Mouse (Mus musculus) layer of hippocampus, adult 9-10 months (tissue): ENCODE measurements around the gene Twf1.

Source experiments
- DNase-seq: peaks from one replicate; pipeline ENCODE4 v3.0.0; 2022; ENCODE audit warnings: low spot score

The Twf1 gene

GRCm38 (mm10) chr15:94572746-94573145, 16.9 kb downstream of the Twf1 start:
- no peak for DNase-seq

- no peak for DNase-seq
Measured at GRCm38 (mm10) chr15:94571501-94571900, 18.2 kb downstream of the Twf1 start.

- no peak for DNase-seq
Measured at GRCm38 (mm10) chr15:94568496-94569182, 21.1 kb downstream of the Twf1 start.

- no peak for DNase-seq
Measured at GRCm38 (mm10) chr15:94565854-94566253, 23.8 kb downstream of the Twf1 start.

GRCm38 (mm10) chr15:94564909-94565308, 24.8 kb downstream of the Twf1 start:
- DNase-seq = no peak

GRCm38 (mm10) chr15:94558895-94559656, 30.6 kb downstream of the Twf1 start:
- no peak for DNase-seq

GRCm38 (mm10) chr15:94557442-94557841, 32.2 kb downstream of the Twf1 start:
- peak; percentile 91 for DNase-seq

GRCm38 (mm10) chr15:94553536-94553935, 36.2 kb downstream of the Twf1 start:
- no peak for DNase-seq

- no peak for DNase-seq
Measured at GRCm38 (mm10) chr15:94544844-94545243, 44.8 kb downstream of the Twf1 start.

- DNase-seq = no peak
Measured at GRCm38 (mm10) chr15:94544052-94544636, 45.5 kb downstream of the Twf1 start.

- DNase-seq = peak; percentile 89
Measured at GRCm38 (mm10) chr15:94543409-94544051, 46.2 kb downstream of the Twf1 start, which contains the start of the genes Pus7l and Irak4. Pus7l (minus strand) TSS chr15:94543547. Irak4 (plus strand) TSS chr15:94543643.

- no peak for DNase-seq
Measured at GRCm38 (mm10) chr15:94542567-94543408, 46.9 kb downstream of the Twf1 start.

- DNase-seq = no peak
Measured at GRCm38 (mm10) chr15:94539296-94539695, 50.4 kb downstream of the Twf1 start.

- DNase-seq = no peak
Measured at GRCm38 (mm10) chr15:94535521-94535920, 54.2 kb downstream of the Twf1 start.

GRCm38 (mm10) chr15:94532956-94533355, 56.7 kb downstream of the Twf1 start:
- no peak for DNase-seq

- DNase-seq = no peak
Measured at GRCm38 (mm10) chr15:94532306-94532705, 57.4 kb downstream of the Twf1 start.

GRCm38 (mm10) chr15:94530519-94530918, 59.2 kb downstream of the Twf1 start:
- DNase-seq = no peak
